Mouse (Mus musculus) mouse embryonic stem cell (cell line): ENCODE results near the gene 3110009E18Rik.

Source experiments
- in situ Hi-C, 2 experiments: fragments of 300-500 bp; cut with MboI; formaldehyde crosslinking; loops; 1 replicate in 1 of 2; 3 replicates in 1 of 2; pipeline ENCODE4 v1.14.3; 2019 to 2020; ENCODE audit warnings: low sequenced_read_pairs in 2 of 2, low pct_unique_long_range_greater_than_20kb in 1 of 2, mixed read lengths in 1 of 2; ENCODE audit not compliant: unreplicated experiment in 1 of 2

The 3110009E18Rik gene

GRCm38 (mm10) chr1:120208502-120209230 lies 87.7 kb downstream of the 3110009E18Rik start:
- in situ Hi-C loops = loop anchor here in 1 of 2 experiments (25.0 kb wide), 1 partner anchor 329 kb away; no protein-coding TSS in a partner anchor

- in situ Hi-C loops = loop anchor here in 1 of 2 experiments (25.0 kb wide), 1 partner anchor 316 kb away; no protein-coding TSS in a partner anchor
Measured at GRCm38 (mm10) chr1:120220841-120221240, 99.9 kb downstream of the 3110009E18Rik start.

- in situ Hi-C loops = loop anchor here in 1 of 2 experiments (25.0 kb wide), 1 partner anchor 316 kb away; no protein-coding TSS in a partner anchor
Measured at GRCm38 (mm10) chr1:120221285-120221684, 100.3 kb downstream of the 3110009E18Rik start.

GRCm38 (mm10) chr1:120223613-120224012 lies 102.6 kb downstream of the 3110009E18Rik start:
- in situ Hi-C loops = loop anchor here in 1 of 2 experiments (25.0 kb wide), 1 partner anchor 314 kb away; no protein-coding TSS in a partner anchor

- in situ Hi-C loops = no loop called here
Measured at GRCm38 (mm10) chr1:120229723-120230471, 108.9 kb downstream of the 3110009E18Rik start.

- in situ Hi-C loops = no loop called here
Measured at GRCm38 (mm10) chr1:120231334-120231733, 110.3 kb downstream of the 3110009E18Rik start.

- in situ Hi-C loops = no loop called here
Measured at GRCm38 (mm10) chr1:120232170-120232569, 111.2 kb downstream of the 3110009E18Rik start.

- in situ Hi-C loops = no loop called here
Measured at GRCm38 (mm10) chr1:120235631-120236215, 114.7 kb downstream of the 3110009E18Rik start.

- in situ Hi-C loops = no loop called here
Measured at GRCm38 (mm10) chr1:120236424-120236823, 115.4 kb downstream of the 3110009E18Rik start.

- in situ Hi-C loops = no loop called here
Measured at GRCm38 (mm10) chr1:120237068-120237467, 116.1 kb downstream of the 3110009E18Rik start.
